Mouse (Mus musculus): ENCODE measurements around the gene Pltp. TPM values are rescaled to one million over a fixed set of nuclear protein-coding genes. Genes with fewer than 3 reads are reported as not detected.

Pltp gene
- polyA plus RNA-seq, 1 experiment from 2014 or later: 538 TPM

DNA sequence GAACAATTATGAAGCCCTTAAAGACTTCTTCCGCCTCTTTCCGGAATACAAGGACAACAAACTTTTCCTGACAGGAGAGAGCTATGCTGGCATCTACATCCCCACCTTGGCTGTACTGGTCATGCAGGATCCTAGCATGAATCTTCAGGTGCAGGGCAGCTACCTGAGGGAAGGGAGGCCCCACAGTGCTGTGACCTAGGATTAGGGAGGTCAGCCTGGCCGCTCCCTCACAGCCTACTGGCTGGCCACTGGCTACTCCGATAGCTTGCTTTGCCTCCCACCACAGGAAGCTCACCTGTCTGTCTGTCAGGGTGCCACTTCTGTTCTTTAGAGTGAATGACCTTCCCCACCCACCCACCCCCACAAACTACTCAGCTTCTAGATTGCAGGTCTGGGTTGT, 22.3 kb downstream of the Pltp start:
- Histone ChIP-seq H3K79me2 (ENCODE audit: inconsistent target) (peaks cover 55% of the 10 kb centered on the region), H3K36me3 (ENCODE audit: inconsistent target) (peaks cover 41% of the 10 kb centered on the region), H3K27ac (peak overlapping the region; percentile 97), H3K4me3 (ENCODE audit: inconsistent target) (peak overlapping the region; percentile 99)
- WGBS (ENCODE audit: missing documents): 97% methylated on average over 4 of the region's 4 CpGs

DNA sequence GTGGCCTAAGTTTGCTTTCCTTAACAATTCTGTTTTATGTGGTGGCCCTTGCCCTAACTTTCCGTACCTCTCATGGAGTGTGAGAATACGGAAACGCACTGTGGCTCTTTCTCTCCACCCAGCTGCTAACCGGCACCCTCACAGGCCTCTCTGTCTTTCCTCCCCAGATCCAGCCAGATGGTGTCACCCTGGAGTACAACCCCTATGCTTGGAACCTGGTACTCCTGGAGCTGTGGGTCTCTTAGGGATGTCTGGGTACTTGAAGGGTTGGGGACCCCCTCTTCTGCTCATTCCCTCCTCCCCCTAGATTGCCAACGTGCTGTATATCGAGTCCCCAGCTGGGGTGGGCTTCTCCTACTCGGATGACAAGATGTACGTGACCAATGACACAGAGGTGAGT, 23.0 kb downstream of the Pltp start:
- peaks cover 35% of the 10 kb centered on the region for H3K36me3 ChIP-seq (ENCODE audit: inconsistent target)
- H3K27ac ChIP-seq: peak overlapping the region; percentile 97
- WGBS (ENCODE audit: missing documents): 46% methylated on average over 8 of the region's 8 CpGs
- peaks cover 55% of the 10 kb centered on the region for H3K79me2 ChIP-seq (ENCODE audit: inconsistent target)
- peak overlapping the region; percentile 99 for H3K4me3 ChIP-seq (ENCODE audit: inconsistent target)

DNA sequence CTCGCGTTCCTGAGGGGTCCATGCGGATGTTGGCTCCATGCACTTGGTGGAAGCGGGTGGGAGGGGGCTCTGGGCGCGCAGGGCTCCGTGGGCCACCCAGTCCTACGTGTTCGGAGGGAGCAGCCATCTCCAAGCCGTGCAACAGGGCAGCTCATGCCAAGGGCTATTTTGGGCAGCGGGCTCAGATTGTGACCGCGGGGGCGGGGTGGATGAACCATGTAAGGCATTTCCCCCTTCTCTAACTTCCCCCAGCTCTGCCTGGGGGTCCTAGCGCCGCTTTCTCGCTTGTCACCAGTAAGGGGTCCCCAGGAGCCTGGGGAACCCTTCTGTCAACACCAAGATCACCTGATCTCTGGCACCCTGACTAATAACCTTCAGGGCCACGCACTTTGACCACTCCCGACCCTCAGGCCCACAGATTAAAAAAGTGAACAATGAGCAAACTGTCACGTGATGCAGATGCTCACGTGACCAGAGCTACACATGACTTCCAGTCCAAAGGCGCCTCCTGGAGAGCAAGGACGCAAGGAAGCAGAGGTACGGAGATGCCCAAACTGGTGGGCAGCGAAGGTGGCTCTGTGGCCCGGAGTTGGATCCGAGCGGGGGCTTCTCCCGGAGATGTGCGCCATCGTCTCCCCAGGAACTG, 24.1 kb downstream of the Pltp start, which contains the start of gene Neurl2:
TSS of gene Neurl2 (minus strand) at position 143 of the 646 bp plus-strand sequence.
- Histone ChIP-seq H3K36me3 (ENCODE audit: inconsistent target) (peaks cover 25% of the 10 kb centered on the region), H3K4me3 (ENCODE audit: inconsistent target) (peak within 1 kb of the TSS; percentile 99), H3K27ac (peak within 1 kb of the TSS; percentile 97), H3K79me2 (ENCODE audit: inconsistent target) (peaks cover 55% of the 10 kb centered on the region)
- whole genome bisulfite sequencing (ENCODE audit: missing documents): under 1% methylated on average over 31 of the region's 31 CpGs

DNA sequence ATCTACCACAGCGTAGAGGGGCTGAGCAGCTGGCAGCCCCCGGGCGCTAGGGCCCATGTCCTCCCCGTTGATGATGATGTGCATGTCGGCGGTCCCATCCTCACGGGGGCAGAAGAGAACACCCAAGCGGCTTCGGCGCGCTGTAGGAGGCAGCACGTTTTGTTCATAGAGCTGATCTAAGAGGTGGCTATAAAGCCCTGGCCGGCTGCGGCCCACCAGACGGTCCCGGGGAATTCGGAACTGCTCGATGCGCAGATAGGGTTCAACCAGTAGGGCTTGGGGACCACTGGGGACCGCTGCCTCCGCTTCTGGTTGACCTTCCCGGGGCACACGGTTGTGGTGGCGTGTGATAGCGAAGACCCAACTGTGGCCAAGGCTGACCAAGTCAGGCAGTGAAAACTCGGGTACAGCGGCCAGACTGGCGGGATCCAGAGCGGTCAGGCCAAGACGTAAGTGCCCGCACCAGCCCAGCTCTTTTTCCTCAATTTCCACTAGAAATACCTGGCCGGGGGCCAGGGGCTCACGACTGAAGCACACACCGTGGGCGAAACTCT, 24.7 kb downstream of the Pltp start, which contains the start of gene Ctsa:
TSS of gene Ctsa (plus strand) at position 126 of the 554 bp plus-strand sequence.
- Histone ChIP-seq H3K4me3 (ENCODE audit: inconsistent target) (peak within 1 kb of the TSS; percentile 99), H3K27ac (peak within 1 kb of the TSS; percentile 97), H3K79me2 (ENCODE audit: inconsistent target) (peaks cover 55% of the 10 kb centered on the region), H3K36me3 (ENCODE audit: inconsistent target) (peaks cover 25% of the 10 kb centered on the region)
- WGBS (ENCODE audit: missing documents): 1% methylated on average over 33 of the region's 35 CpGs

DNA sequence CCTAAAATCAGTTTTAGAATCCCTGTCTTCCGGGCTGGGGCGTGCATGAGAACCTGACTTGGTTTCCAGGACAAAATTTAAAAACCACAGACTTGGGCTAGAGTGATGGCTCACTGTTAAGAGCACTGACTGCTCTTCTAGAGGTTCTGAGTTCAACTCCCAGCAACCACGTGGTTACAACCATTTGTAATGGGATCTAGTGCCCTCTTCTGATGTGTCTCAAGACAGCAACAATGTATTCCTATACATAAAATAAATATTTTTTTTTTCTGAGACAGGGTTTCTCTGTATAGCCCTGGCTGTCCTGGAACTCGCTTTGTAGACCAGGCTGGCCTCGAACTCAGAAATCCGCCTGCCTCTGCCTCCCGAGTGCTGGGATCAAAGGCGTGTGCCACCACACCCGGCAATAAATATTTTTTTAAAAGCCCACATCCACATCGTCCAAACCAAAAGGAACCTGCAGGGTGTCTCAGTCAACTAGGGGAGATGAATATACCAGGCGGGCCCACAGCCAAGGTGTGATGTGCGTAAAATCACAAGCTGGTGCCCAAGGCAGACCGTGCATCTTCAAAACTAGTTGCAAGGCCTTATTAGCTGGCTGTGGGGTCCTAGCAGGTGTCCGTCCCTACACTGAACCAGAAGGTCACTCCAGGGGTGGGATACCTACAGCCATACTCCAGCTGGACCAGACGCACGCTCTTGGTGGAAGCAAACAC, 25.3 kb downstream of the Pltp start:
- 56% methylated on average over 9 of the region's 16 CpGs for WGBS (ENCODE audit: missing documents)
- peak overlapping the region; percentile 97 for H3K27ac ChIP-seq
- H3K36me3 ChIP-seq (ENCODE audit: inconsistent target): peaks cover 25% of the 10 kb centered on the region
- H3K79me2 ChIP-seq (ENCODE audit: inconsistent target): peaks cover 49% of the 10 kb centered on the region
- peak overlapping the region; percentile 99 for H3K4me3 ChIP-seq (ENCODE audit: inconsistent target)

DNA sequence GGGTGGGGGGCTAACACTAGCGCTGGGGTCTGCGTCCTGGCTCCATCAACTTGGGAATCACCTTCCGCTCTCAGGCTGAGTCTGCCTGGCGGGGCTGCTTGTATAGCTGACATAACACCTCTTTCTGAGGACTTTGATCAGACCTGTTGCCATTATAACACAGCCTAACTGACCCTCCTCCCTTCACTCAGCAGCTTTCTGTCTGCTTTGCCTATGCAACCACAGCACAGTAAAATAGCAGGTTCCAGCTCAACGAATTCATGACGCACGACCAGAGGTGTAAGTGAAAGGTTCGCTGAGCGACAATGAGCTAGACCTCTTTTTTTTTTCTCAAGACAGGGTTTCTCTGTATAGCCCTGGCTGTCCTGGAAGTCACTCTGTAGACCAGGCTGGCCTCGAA, 26.5 kb downstream of the Pltp start:
- 98% methylated on average over 6 of the region's 10 CpGs for WGBS (ENCODE audit: missing documents)
- Histone ChIP-seq H3K27ac (no peak overlapping the region), H3K4me3 (ENCODE audit: inconsistent target) (no peak overlapping the region), H3K79me2 (ENCODE audit: inconsistent target) (peaks cover 38% of the 10 kb centered on the region), H3K36me3 (ENCODE audit: inconsistent target) (peaks cover 25% of the 10 kb centered on the region)

DNA sequence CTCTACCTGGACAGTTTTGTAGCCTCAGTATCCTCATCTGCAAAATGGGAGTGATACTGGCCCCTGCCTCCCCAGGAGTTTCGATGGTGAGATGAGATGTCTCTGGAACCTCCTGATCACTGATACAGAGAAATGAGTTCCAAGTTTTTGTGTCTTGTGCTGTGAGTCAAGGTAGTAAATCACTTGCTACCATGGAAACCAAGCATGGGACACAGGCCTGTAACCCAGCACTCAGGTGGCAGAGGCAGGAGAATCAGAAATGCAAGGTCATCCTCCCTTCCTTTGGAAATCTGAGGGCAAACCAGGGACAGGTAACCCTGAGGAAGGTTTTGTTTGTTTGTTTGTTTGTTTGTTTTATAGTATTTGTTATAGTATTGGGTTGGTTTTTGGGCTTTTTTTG, 28.4 kb downstream of the Pltp start:
- 78% methylated on average over 1 of the region's 1 CpGs for WGBS (ENCODE audit: missing documents)
- H3K36me3 ChIP-seq (ENCODE audit: inconsistent target): peaks cover 35% of the 10 kb centered on the region

DNA sequence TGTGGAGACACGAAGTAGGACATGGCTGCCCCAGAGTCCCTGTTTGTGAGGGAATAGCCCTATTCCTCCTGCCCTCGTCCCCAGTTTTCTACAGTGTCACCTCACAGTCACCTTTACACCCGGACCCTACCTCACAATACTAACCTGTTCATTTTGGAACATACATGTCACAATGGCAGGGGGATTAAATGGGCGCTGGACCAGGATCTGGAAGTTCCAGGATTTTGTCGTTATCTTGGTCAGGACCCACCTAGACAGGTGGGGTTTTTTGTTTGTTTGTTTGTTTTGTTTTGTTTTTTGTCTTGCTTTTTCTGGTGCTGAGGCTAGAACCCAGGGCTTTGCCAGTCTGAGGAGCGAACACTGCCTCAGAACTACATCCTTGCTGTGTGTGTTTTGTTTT, 29.1 kb downstream of the Pltp start, which contains the start of gene Spata25:
TSS of gene Spata25 (minus strand) at position 101 of the 400 bp plus-strand sequence.
- Histone ChIP-seq H3K36me3 (ENCODE audit: inconsistent target) (peaks cover 35% of the 10 kb centered on the region), H3K27ac (no peak within 1 kb of the TSS), H3K4me3 (ENCODE audit: inconsistent target) (no peak within 1 kb of the TSS), H3K79me2 (ENCODE audit: inconsistent target) (peaks cover 28% of the 10 kb centered on the region; the same call in 1 of the 2 replicates)
- 98% methylated on average over 6 of the region's 6 CpGs for WGBS (ENCODE audit: missing documents)

More for the DNA sequence above, 28.4 kb downstream of the Pltp start:
- Histone ChIP-seq H3K4me3 (ENCODE audit: inconsistent target) (no peak overlapping the region), H3K27ac (no peak overlapping the region), H3K79me2 (ENCODE audit: inconsistent target) (peaks cover 29% of the 10 kb centered on the region)

DNA sequence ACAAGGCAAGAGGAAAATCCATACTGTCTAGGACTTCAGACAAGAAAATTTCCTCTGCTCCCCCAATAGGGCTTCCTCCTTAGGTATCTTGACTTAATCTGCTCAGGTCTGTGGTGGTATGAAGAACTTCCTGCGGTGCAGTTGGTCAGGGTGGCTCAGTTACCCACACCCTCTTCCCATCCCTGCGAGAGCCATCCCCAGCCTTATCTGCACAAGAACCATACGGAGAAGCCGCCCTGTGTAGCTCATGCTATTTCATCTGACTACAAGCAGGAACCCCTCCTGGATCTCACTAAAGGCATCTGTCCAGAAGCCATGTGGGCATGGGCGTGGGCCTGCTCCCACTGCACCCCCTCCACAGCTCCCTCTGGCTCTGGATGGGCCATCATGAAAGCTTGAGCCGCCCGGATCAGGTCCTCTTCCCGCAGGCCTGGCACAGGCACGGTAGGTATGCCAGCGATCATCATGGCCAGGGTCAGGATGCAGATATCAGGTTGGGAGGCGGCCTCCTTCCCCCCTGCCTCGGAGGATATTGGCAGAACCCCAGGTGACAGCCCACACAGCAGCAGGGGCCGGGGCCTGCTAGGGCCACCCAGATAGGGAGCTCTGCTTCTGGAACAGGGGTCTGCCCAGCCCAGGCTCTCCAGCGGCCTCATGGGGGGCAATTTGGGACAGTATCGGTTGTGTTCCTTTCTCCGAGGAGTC, 30.2 kb downstream of the Pltp start:
- Histone ChIP-seq H3K36me3 (ENCODE audit: inconsistent target) (peaks cover 35% of the 10 kb centered on the region), H3K27ac (no peak overlapping the region), H3K79me2 (ENCODE audit: inconsistent target) (peaks cover 23% of the 10 kb centered on the region; the same call in 1 of the 2 replicates)

DNA sequence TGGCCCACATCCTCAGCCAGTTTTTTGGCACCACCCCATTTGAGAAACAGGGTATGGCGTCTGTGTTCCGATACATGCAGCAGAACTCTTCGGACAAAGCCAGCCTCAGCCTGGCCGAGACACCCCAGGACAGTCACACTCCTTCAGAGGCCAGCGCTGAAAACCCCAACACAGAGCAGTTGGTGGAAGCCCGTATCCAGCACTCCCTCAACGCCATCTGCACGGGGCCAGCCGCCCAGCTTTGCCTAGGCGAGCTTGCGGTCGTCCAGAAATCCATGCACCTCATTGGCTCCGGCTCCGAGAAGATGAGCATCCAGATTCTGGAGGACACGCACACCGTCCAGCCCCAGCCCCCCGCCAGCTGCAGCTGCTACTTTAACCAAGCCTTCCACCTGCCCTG, 32.0 kb downstream of the Pltp start:
- H3K79me2 ChIP-seq (ENCODE audit: inconsistent target): peaks cover 17% of the 10 kb centered on the region; the same call in 1 of the 2 replicates
- H3K36me3 ChIP-seq (ENCODE audit: inconsistent target): peaks cover 37% of the 10 kb centered on the region
- WGBS (ENCODE audit: missing documents): 96% methylated on average over 17 of the region's 17 CpGs

More for the DNA sequence above, 30.2 kb downstream of the Pltp start:
- no peak overlapping the region for H3K4me3 ChIP-seq (ENCODE audit: inconsistent target)
- WGBS (ENCODE audit: missing documents): 94% methylated on average over 16 of the region's 16 CpGs

DNA sequence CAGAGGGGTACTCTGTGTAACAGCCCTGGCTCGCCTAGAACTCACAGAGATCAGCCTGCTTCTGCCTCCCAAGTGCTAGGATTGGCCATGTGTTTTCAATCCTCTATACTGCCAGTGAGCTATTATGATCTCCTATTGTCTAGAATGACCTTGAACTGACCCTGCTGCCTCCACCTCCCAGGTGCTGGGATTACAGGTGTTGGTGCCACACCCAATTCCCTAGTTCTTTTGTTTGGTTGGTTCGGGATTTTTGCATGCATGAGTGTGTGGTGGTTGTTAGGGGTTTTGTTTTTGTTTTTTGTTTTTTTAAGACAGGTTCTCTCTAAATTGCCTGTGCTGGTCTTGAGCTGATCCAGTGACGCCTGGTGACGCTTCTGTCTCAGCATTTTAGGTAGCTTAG, 33.5 kb downstream of the Pltp start:
- 97% methylated on average over 4 of the region's 4 CpGs for WGBS (ENCODE audit: missing documents)
- no peak overlapping the region; the same call in 1 of the 2 replicates for H3K4me3 ChIP-seq (ENCODE audit: inconsistent target)
- H3K36me3 ChIP-seq (ENCODE audit: inconsistent target): peaks cover 45% of the 10 kb centered on the region
- peaks cover 17% of the 10 kb centered on the region; the same call in 1 of the 2 replicates for H3K79me2 ChIP-seq (ENCODE audit: inconsistent target)
- no peak overlapping the region for H3K27ac ChIP-seq

More for the DNA sequence above, 32.0 kb downstream of the Pltp start:
- no peak overlapping the region for H3K27ac ChIP-seq
- no peak overlapping the region for H3K4me3 ChIP-seq (ENCODE audit: inconsistent target)

DNA sequence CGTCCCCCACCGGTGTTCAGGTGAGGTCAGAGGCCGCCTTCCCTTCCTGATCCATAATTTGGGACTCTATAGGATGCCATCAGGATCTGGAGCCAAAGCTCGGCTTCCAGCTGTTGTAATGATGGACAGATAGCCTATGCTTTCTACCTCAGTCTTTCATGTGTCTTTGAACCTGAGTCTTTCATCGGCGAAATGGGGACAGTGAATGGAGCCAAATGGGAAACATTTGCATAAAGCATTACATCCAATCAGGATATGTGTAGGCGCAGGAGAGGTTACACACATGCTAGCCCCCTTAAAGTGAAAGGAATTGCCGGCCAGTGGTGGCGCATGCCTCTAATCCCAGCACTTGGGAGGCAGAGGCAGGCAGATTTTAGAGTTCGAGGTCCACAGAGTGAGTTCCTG, 34.3 kb downstream of the Pltp start:
- 2% methylated on average over 10 of the region's 10 CpGs for WGBS (ENCODE audit: missing documents)
- Histone ChIP-seq H3K4me3 (ENCODE audit: inconsistent target) (peak overlapping the region; percentile 88), H3K79me2 (ENCODE audit: inconsistent target) (peaks cover 17% of the 10 kb centered on the region; the same call in 1 of the 2 replicates), H3K27ac (peak overlapping the region; percentile 49), H3K36me3 (ENCODE audit: inconsistent target) (peaks cover 41% of the 10 kb centered on the region)

DNA sequence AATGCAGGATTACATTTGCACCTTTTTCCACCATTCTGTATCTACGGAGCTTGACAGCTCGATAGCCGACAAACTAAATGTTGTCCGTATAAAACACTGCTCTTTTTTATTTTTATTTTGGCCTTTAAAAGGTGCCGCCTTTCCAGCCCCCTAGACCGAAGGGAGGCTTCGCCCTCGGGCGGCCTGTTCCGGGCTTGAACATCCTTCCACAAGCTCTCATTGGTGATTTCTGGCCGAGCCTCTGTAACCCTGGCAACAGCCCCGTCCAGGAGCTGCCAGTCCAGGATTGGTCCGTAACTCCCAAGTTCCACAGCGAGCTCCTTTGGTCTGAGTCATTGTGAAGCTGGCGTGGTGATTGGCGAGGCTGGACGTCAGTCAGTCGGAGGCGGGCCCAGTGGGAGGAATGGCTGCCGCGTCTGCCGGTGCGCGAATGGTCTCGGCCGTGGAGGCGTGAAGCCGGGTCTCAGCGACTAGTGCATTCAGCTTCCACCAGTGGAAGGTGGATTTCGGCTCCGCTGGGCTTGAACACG, 34.8 kb downstream of the Pltp start, which contains the start of gene Zswim1:
TSS of gene Zswim1 (plus strand) at position 51 of the 530 bp plus-strand sequence.
- 1% methylated on average over 31 of the region's 32 CpGs for WGBS (ENCODE audit: missing documents)
- Histone ChIP-seq H3K4me3 (ENCODE audit: inconsistent target) (peak within 1 kb of the TSS; percentile 88), H3K79me2 (ENCODE audit: inconsistent target) (peaks cover 17% of the 10 kb centered on the region; the same call in 1 of the 2 replicates), H3K27ac (peak within 1 kb of the TSS; percentile 49), H3K36me3 (ENCODE audit: inconsistent target) (peaks cover 36% of the 10 kb centered on the region)

DNA sequence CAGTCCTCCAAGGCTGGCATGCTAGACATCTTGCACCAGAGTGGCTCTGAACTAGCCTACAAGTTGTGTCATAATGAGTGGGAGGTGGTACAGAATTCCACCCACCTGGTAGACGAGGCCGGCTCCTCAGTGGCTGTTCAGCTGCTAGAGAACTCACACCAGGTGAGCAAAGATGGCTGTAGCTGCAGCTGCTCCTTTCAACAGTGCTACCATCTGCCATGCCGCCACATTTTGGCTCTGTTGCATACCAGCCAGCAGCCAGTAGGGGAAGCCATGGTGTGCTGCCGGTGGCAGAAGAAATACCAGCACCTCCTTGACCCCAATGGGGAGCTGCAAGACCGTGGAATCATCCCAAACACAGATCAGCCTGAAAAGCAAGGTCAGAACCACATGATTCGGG, 36.5 kb downstream of the Pltp start:
- 84% methylated on average over 6 of the region's 6 CpGs for WGBS (ENCODE audit: missing documents)
- no peak overlapping the region for H3K27ac ChIP-seq
- H3K4me3 ChIP-seq (ENCODE audit: inconsistent target): no peak overlapping the region
- peaks cover 20% of the 10 kb centered on the region for H3K36me3 ChIP-seq (ENCODE audit: inconsistent target)
- peaks cover 17% of the 10 kb centered on the region; the same call in 1 of the 2 replicates for H3K79me2 ChIP-seq (ENCODE audit: inconsistent target)

Measured in macrophage (primary cell).